Mouse (Mus musculus) stomach, embryonic 16.5 days (tissue): ENCODE measurements around the gene Top1. TPM values are rescaled to one million over a fixed set of nuclear protein-coding genes. Genes with fewer than 3 reads are reported as not detected.
A peak's percentile ranks its signal among the peaks of the same experiment; 100 is the strongest.

Experiments used
- ATAC-seq: fragments of 200-750 bp; cut with Nextera tagmentation; 2 replicates; pipeline ENCODE4 v1.8.0; 2017; ENCODE audit warnings: moderate number of reproducible peaks, moderate TSS enrichment; ENCODE audit not compliant: insufficient read depth, low FRiP score
- H3K27ac ChIP-seq: fragments of 300-500 bp; sonication (generic); 2 replicates; pipeline ENCODE4 v1.5.1; 2014; ENCODE audit warnings: low read length
- H3K27me3 ChIP-seq: fragments of 300-500 bp; sonication (generic); 2 replicates; pipeline ENCODE4 v1.6.1; 2014; ENCODE audit warnings: low read length, control low read depth, mixed read lengths; ENCODE audit not compliant: control insufficient read depth, insufficient read depth
- H3K36me3 ChIP-seq: fragments of 300-500 bp; sonication (generic); 2 replicates; pipeline ENCODE4 v1.6.1; 2014; ENCODE audit warnings: low read length; ENCODE audit not compliant: control insufficient read depth, insufficient read depth
- H3K4me1 ChIP-seq: fragments of 300-500 bp; sonication (generic); 2 replicates; pipeline ENCODE4 v1.6.1; 2014; ENCODE audit warnings: low read length, control low read depth, mixed read lengths; ENCODE audit not compliant: control insufficient read depth, insufficient read depth
- H3K4me2 ChIP-seq: fragments of 300-500 bp; sonication (generic); 2 replicates; pipeline ENCODE4 v1.6.1; 2014; ENCODE audit warnings: low read depth, low read length, mixed read lengths
- H3K4me3 ChIP-seq: fragments of 300-500 bp; sonication (generic); replicated peaks from 2 replicates; pipeline ENCODE4 v1.5.1; 2014; ENCODE audit warnings: mild to moderate bottlenecking, low read length
- H3K9ac ChIP-seq: fragments of 300-500 bp; sonication (generic); 2 replicates; pipeline ENCODE4 v1.6.1; 2014; ENCODE audit warnings: low read length
- H3K9me3 ChIP-seq: fragments of 300-500 bp; sonication (generic); replicated peaks from 2 replicates; pipeline ENCODE4 v1.6.1; 2016; ENCODE audit warnings: low read length, control low read depth; ENCODE audit not compliant: control insufficient read depth
- WGBS: fragments of 180-500 bp; shearing (Covaris S2); extraction: QIAGEN DNeasy Blood & Tissue Kit; methylation state at CpG from one replicate; pipeline ENCODE4 v1.1.7; 2014; 5-methylcytosine and 5-hydroxymethylcytosine counted together
- polyA plus RNA-seq: library from polyadenylated mRNA; unstranded; fragments of >200 nt; fragmentation: Nextera tagmentation; extraction: Ambion mirVana; gene quantifications from 2 replicates; pipeline ENCODE4 v1.2.1, GENCODE M21; 2015

Top1 gene
- polyA plus RNA-seq, 1 experiment from 2014 or later, result 64.1 TPM

DNA sequence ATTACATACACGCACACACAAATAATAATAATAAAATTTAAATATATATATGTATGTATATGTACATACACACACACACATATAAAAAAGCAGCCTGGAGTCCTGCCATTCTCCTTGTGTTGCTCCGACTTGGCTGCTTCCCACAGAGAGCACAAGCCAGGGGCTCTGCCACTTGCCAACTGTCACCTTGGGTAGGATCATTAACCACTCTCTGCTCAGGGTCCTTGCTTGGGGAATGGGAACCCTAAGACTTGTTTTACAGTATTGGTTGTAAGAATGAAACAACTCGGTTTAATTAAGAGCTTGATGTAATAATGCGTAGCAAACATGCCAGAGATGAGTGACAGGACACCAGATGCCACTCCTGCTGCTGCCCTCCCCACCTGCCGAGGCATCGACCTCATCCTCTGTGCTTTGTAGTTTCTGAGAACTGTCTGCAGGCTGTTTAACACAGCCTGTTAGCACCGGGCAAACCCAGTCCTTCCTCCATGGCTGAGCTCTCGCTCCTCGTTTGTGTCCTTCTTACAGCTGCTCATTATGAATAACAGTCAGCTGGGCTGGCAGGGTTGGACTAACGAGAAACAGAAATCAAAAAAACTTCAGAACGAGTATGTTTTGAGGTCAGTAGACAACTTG, 95.0 kb downstream of the Top1 start:
- H3K27me3 ChIP-seq, result no peaks in the 10 kb centered on the region
- no peak overlapping the region for H3K4me2 ChIP-seq
- no peak overlapping the region for H3K9ac ChIP-seq
- no peaks in the 10 kb centered on the region for H3K9me3 ChIP-seq
- H3K27ac ChIP-seq, result 0 out of 2 replicates have a peak overlapping the region, but pooled peaks have one; percentile 14
- 69% methylated on average over 11 of the region's 11 CpGs for WGBS
- peaks cover 42% of the 10 kb centered on the region for H3K4me1 ChIP-seq
- H3K4me3 ChIP-seq, result no peak overlapping the region
- no peaks in the 10 kb centered on the region for H3K36me3 ChIP-seq
- ATAC-seq, result no peak

DNA sequence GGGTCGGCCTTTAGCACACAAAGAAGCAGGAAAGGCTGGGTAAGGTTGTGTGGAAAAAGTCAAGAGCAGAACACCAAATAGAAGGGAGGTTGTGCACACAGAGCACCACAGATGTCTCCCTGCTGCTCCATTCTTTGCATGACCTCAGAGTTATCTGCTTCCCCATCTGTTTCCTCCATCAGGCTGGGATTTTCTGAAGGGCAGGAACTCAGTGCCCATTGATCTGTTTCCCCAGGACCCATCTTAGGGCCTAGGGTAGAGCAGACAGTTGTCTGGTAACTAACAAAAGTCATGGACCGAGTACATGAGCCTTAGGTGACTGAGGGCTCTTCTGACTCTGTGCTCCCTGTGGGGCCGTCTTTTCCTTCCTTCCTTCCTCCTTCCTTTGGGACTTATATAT, 95.9 kb downstream of the Top1 start:
- no peak overlapping the region for H3K4me2 ChIP-seq
- no peaks in the 10 kb centered on the region for H3K9me3 ChIP-seq
- H3K27me3 ChIP-seq, result no peaks in the 10 kb centered on the region
- WGBS, result 58% methylated on average over 3 of the region's 3 CpGs
- H3K9ac ChIP-seq, result no peak overlapping the region
- ATAC-seq, result no peak
- no peak overlapping the region for H3K4me3 ChIP-seq
- H3K4me1 ChIP-seq, result peaks cover 34% of the 10 kb centered on the region
- 0 out of 2 replicates have a peak overlapping the region, but pooled peaks have one; percentile 14 for H3K27ac ChIP-seq
- no peaks in the 10 kb centered on the region for H3K36me3 ChIP-seq

DNA sequence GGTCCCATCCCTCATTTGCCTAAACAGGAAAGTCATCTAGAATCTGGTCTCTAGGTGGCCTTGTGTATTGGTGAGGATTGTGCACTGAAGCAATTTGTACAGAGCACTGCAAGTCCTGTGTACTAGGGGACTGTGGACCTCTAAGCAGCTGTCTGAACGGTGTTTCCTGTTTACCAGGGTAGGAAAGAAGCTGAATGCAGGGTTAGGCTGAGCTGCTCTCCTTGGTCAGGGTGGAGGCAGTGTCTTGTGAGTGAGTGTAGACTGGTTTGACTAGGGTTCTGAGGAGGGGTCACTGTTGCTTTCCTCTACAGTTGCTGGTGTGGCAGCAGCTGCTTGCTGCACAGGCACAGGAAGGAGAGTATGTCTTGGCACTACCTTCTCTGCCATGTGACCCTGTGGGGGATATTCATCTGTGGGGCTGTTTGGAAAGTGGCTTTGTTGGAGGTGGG, 96.5 kb downstream of the Top1 start:
- Histone ChIP-seq H3K4me3 (no peak overlapping the region), H3K27ac (peak overlapping the region; percentile 19; the same call in 1 of the 2 replicates), H3K4me2 (no peak overlapping the region), H3K9me3 (no peaks in the 10 kb centered on the region), H3K9ac (0 out of 2 replicates have a peak overlapping the region, but pooled peaks have one; percentile 17), H3K27me3 (no peaks in the 10 kb centered on the region), H3K4me1 (peaks cover 29% of the 10 kb centered on the region), H3K36me3 (no peaks in the 10 kb centered on the region)
- 46% methylated on average over 1 of the region's 1 CpGs for WGBS
- ATAC-seq, result no peak

DNA sequence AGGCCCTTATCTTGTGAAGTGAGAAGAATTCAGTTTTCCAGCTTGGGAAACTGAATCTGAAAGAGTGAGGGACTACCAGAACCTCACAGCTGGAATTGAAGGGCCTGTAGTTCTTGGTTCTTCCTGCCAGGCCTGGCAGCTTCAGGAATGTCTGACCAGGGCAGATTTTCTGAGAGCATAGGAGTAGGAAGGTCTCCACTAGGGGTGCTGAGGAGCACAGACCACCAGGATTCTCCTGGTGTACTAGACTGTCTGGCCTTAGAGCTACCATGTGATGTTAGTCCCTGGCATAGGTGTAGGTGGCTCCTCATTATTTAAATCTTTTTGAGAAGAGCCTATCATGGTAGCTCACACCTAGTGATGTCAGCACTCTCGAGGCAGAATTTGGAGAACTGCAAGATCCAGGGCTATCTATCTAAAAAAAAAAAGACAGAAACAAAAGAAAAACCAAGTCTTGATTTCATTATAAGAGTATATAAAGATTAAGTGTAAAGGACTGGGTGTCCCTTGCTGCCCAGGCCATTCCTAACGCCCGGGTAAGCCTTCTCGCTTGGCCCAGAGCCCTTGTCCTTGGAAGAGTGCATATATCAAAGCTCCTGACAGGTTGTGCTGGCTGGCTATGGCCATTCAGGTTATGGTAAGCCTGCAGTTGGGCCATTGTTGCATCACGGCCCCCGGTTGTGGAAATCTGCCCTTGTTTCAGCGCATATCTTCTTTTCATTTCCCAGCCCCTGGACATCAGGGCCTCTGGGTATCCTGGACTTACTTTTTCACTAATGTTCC, 98.5 kb downstream of the Top1 start:
- Histone ChIP-seq H3K4me3 (no peak overlapping the region), H3K27ac (no peak overlapping the region), H3K27me3 (no peaks in the 10 kb centered on the region), H3K9me3 (no peaks in the 10 kb centered on the region), H3K9ac (no peak overlapping the region), H3K4me1 (peaks cover 16% of the 10 kb centered on the region), H3K4me2 (no peak overlapping the region), H3K36me3 (peaks cover 14% of the 10 kb centered on the region)
- ATAC-seq, result no peak
- 87% methylated on average over 7 of the region's 7 CpGs for WGBS

DNA sequence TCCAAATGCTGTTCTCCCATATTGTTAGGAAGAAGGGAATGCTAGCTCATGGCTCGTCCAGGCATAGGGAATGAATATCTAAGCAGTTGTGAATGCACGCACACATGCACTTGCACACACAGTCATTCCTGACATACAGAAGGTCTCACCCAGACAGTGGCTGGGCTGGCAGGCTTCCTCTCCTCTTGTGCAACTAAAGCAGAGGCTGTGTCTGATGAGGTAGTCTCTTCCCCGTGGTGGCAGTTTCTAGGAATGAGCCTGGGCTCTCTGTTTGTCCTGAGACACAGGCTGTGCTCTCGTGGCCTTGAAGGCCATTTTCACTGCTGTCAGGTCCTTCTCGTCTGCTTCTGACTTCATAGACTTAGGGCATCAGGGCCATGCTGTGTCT, 99.1 kb downstream of the Top1 start:
- Histone ChIP-seq H3K4me1 (peaks cover 10% of the 10 kb centered on the region), H3K36me3 (peaks cover 18% of the 10 kb centered on the region), H3K9ac (no peak overlapping the region), H3K27me3 (no peaks in the 10 kb centered on the region), H3K9me3 (no peaks in the 10 kb centered on the region), H3K4me2 (no peak overlapping the region), H3K4me3 (no peak overlapping the region), H3K27ac (0 out of 2 replicates have a peak overlapping the region, but pooled peaks have one; percentile 4)
- 75% methylated on average over 5 of the region's 5 CpGs for WGBS
- ATAC-seq, result no peak

DNA sequence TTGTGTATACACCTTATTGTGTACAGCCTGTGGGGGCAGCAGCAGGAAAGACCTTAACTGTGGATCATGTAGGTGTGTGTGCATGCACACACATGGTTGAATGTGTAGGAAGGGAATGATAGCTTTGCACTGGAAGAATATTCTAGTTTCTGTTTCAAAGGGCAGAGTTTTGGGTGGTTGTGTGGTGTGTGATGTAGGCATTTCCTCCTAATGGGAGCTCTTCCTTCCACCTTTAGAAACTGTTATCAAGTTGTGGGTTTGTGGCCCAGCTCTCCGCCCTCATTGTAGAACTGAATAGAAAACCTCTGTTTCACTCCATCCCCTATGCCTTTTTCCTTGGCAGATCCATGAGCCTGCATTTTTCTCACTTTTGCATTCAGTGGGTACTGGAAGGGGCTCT, 99.8 kb downstream of the Top1 start:
- no peak overlapping the region for H3K27ac ChIP-seq
- peaks cover 7% of the 10 kb centered on the region for H3K4me1 ChIP-seq
- WGBS, result 87% methylated on average over 1 of the region's 1 CpGs

DNA sequence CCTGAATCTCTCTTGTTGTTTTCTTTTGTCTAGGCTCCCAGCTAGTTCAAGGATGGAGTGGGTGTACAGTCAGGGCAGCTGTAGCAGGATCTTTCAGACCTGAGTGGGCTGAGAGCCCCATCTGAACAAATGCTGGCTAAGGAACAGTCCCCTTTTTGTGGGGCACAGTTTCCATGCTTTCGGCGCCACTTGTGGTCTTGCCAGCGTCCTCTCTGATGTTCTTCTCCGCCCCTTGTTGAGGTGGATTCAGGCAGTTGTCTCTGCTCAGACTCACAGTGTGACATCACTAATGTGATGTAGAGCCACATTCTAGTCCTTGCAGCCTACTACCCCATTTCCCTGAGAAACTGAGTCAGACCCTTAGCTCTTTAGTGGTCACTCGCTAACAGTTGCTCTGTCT, 100.9 kb downstream of the Top1 start:
- peaks cover 7% of the 10 kb centered on the region; the same call in 1 of the 2 replicates for H3K4me1 ChIP-seq
- H3K9ac ChIP-seq, result no peak overlapping the region
- ATAC-seq, result no peak
- WGBS, result 91% methylated on average over 5 of the region's 5 CpGs
- no peak overlapping the region for H3K4me3 ChIP-seq
- no peaks in the 10 kb centered on the region for H3K27me3 ChIP-seq
- H3K27ac ChIP-seq, result peak overlapping the region; percentile 36
- H3K36me3 ChIP-seq, result peaks cover 23% of the 10 kb centered on the region
- H3K4me2 ChIP-seq, result no peak overlapping the region
- no peaks in the 10 kb centered on the region for H3K9me3 ChIP-seq

More for the DNA sequence above, 99.8 kb downstream of the Top1 start:
- no peaks in the 10 kb centered on the region for H3K9me3 ChIP-seq
- H3K27me3 ChIP-seq, result no peaks in the 10 kb centered on the region
- ATAC-seq, result no peak
- H3K4me2 ChIP-seq, result no peak overlapping the region
- peaks cover 18% of the 10 kb centered on the region for H3K36me3 ChIP-seq
- no peak overlapping the region for H3K9ac ChIP-seq
- H3K4me3 ChIP-seq, result no peak overlapping the region

DNA sequence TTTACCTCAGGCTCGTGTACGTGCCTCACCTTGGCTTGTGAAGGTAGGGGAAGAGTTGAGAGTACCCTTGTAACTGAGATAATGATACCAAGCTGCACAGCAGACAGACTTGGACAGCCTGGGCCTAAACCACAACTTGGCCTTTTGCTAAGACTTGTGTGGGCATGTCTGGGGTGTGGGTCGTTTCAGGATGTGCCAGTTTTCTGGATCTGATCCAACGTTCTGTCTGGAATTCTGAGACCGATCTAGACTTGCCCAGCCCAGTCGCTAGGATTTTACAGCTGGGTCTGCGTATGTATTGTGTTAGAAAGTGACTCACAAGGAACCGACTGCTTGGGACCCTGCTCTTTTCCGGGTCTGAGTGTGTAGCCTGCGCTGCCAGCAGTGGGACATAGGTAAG, 101.4 kb downstream of the Top1 start:
- Histone ChIP-seq H3K4me1 (peaks cover 6% of the 10 kb centered on the region; the same call in 1 of the 2 replicates), H3K27me3 (no peaks in the 10 kb centered on the region), H3K9me3 (no peaks in the 10 kb centered on the region), H3K4me3 (no peak overlapping the region), H3K27ac (peak overlapping the region; percentile 71), H3K9ac (no peak overlapping the region), H3K36me3 (peaks cover 27% of the 10 kb centered on the region), H3K4me2 (no peak overlapping the region)
- peak; percentile 64; the same call in 1 of the 2 replicates for ATAC-seq
- 78% methylated on average over 10 of the region's 10 CpGs for WGBS

DNA sequence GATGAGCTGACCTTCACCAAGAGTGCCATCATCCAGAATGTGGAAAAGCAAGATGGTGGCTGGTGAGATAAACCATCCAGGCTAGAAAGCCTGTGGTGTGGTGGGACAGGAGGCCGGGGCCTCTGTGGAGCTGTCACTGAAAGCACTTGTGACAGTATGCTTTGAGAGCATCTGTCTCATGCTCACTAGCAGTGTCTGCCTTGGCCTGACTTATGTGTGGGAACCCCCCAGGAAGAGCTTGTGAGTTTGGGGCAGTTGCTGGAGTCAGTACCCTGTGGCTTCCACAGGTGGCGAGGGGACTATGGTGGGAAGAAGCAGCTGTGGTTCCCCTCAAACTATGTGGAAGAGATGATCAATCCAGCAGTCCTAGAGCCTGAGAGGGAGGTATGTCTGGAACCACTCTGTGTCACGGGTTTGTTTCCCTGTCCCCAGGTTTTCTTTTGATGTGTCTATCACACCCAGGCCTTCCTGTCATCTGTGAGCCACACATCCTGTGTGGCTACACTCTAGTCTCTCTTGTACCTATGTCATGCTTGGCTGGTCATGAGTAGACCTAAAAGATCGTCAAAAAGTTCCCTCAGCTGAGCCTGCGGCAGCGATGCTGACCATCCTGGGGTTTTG, 111.0 kb downstream of the Top1 start:
- ATAC-seq, result no peak
- 91% methylated on average over 6 of the region's 6 CpGs for WGBS
- Histone ChIP-seq H3K4me3 (no peak overlapping the region), H3K9me3 (no peaks in the 10 kb centered on the region), H3K4me2 (no peak overlapping the region), H3K36me3 (peaks cover 42% of the 10 kb centered on the region; the same call in 1 of the 2 replicates), H3K27ac (no peak overlapping the region), H3K4me1 (no peaks in the 10 kb centered on the region), H3K9ac (no peak overlapping the region), H3K27me3 (no peaks in the 10 kb centered on the region)
